Comparison of ENCODE assay signal across 14 mouse cellular contexts in genomic region chr16:90138151-90138550, GRCm38 (mm10). TPM values are rescaled to one million over a fixed set of nuclear protein-coding genes. Genes with fewer than 3 reads are reported as not detected.
DNase-seq lines count a peak whose midpoint lies in the region; ATAC-seq and TF ChIP-seq lines count a peak whose summit lies in the region.
"Had no signal": no experiment of that assay in that cellular context is flagged by ENCODE, and none has a peak within 500 bp of the region (broad histone marks: within the 10 kb centered on the region; RNA-seq: fewer than 3 reads in every experiment).

No protein-coding gene starts in this region.

- intact Hi-C loops in heart, postnatal 10 days (cut with DNase I), result no loop called here

- H3K4me2 ChIP-seq in heart, embryonic 12.5 days, result peak overlapping the region; percentile 20
- H3K4me2 ChIP-seq in midbrain, embryonic 11.5 days, result no peak overlapping the region
- H3K4me2 ChIP-seq in midbrain, postnatal 0 days (ENCODE audit: low read depth, low read length, poor library complexity, severe bottlenecking), result no peak overlapping the region
- H3K4me2 ChIP-seq in forebrain, postnatal 0 days (ENCODE audit: low read depth), result no peak overlapping the region
- H3K4me2 ChIP-seq: limb, embryonic 15.5 days had no signal

- ATAC-seq in heart, embryonic 12.5 days (ENCODE audit: insufficient number of reproducible peaks, low FRiP score), result no peak
- no peak for ATAC-seq in midbrain, embryonic 11.5 days (ENCODE audit: low FRiP score)
- no peak for ATAC-seq in midbrain, postnatal 0 days (ENCODE audit: low FRiP score)
- no peak for ATAC-seq in forebrain, postnatal 0 days
- ATAC-seq: inflammation-experienced regulatory T-cells, adult 6 months had no signal

- H3K4me3 ChIP-seq in heart, embryonic 12.5 days, result no peak overlapping the region
- H3K4me3 ChIP-seq in midbrain, embryonic 11.5 days (ENCODE audit: low read depth, low read length), result no peak overlapping the region
- no peak overlapping the region for H3K4me3 ChIP-seq in midbrain, postnatal 0 days (ENCODE audit: low read depth, low read length)
- peak overlapping the region; percentile 24 for H3K4me3 ChIP-seq in megakaryocyte, embryonic 14.5 days (replicated peaks)
- H3K4me3 ChIP-seq in forebrain, postnatal 0 days (ENCODE audit: low read depth, low read length), result no peak overlapping the region
- H3K4me3 ChIP-seq in cerebellum, adult 2 months (replicated peaks; ENCODE audit: insufficient read depth, low read depth, low read length), result no peak overlapping the region
- H3K4me3 ChIP-seq: heart, adult 2 months; limb, embryonic 15.5 days had no signal

- no peaks in the 10 kb centered on the region; the same call in 1 of the 2 replicates for H3K36me3 ChIP-seq in heart, embryonic 12.5 days
- peaks cover 2% of the 10 kb centered on the region; the same call in 1 of the 2 replicates for H3K36me3 ChIP-seq in midbrain, embryonic 11.5 days (ENCODE audit: control insufficient read depth, insufficient read depth, low read length)
- no peaks in the 10 kb centered on the region for H3K36me3 ChIP-seq in midbrain, postnatal 0 days (ENCODE audit: insufficient read depth, low read length)
- H3K36me3 ChIP-seq in megakaryocyte, embryonic 14.5 days (replicated peaks; ENCODE audit: low read length), result peaks cover 20% of the 10 kb centered on the region
- no peaks in the 10 kb centered on the region for H3K36me3 ChIP-seq in forebrain, postnatal 0 days (ENCODE audit: insufficient read depth)

- no peaks in the 10 kb centered on the region for H3K9me3 ChIP-seq in heart, embryonic 12.5 days (replicated peaks)
- no peaks in the 10 kb centered on the region for H3K9me3 ChIP-seq in midbrain, embryonic 11.5 days (ENCODE audit: control insufficient read depth, low read length)
- no peaks in the 10 kb centered on the region for H3K9me3 ChIP-seq in midbrain, postnatal 0 days (ENCODE audit: low read length)
- H3K9me3 ChIP-seq in megakaryocyte, embryonic 14.5 days, result 0 out of 2 replicates have a peak, but pooled peaks cover 5% of the 10 kb centered on the region
- no peaks in the 10 kb centered on the region for H3K9me3 ChIP-seq in forebrain, postnatal 0 days (ENCODE audit: low read length)
- H3K9me3 ChIP-seq: limb, embryonic 15.5 days had no signal

- peaks cover 29% of the 10 kb centered on the region for H3K4me1 ChIP-seq in heart, embryonic 12.5 days (replicated peaks)
- peaks cover 8% of the 10 kb centered on the region for H3K4me1 ChIP-seq in midbrain, embryonic 11.5 days (ENCODE audit: control insufficient read depth, insufficient read depth, low read length)
- no peaks in the 10 kb centered on the region; the same call in 1 of the 2 replicates for H3K4me1 ChIP-seq in midbrain, postnatal 0 days (ENCODE audit: insufficient read depth, low read length)
- H3K4me1 ChIP-seq in megakaryocyte, embryonic 14.5 days, result peaks cover 43% of the 10 kb centered on the region
- H3K4me1 ChIP-seq in forebrain, postnatal 0 days (ENCODE audit: insufficient read depth), result 0 out of 2 replicates have a peak, but pooled peaks cover 4% of the 10 kb centered on the region
- H3K4me1 ChIP-seq in cerebellum, adult 2 months (ENCODE audit: control insufficient read depth, insufficient read depth, low read length), result no peaks in the 10 kb centered on the region

- H3K27ac ChIP-seq in heart, embryonic 12.5 days (ENCODE audit: poor library complexity, severe bottlenecking), result no peak overlapping the region
- no peak overlapping the region for H3K27ac ChIP-seq in midbrain, embryonic 11.5 days (ENCODE audit: low read depth, low read length)
- H3K27ac ChIP-seq in midbrain, postnatal 0 days (ENCODE audit: low read depth, low read length), result no peak overlapping the region
- H3K27ac ChIP-seq in forebrain, postnatal 0 days (ENCODE audit: low read depth, low read length), result no peak overlapping the region
- H3K27ac ChIP-seq in cerebellum, adult 2 months (ENCODE audit: insufficient read depth, low read length), result no peak overlapping the region
- H3K27ac ChIP-seq: heart, adult 2 months; limb, embryonic 15.5 days had no signal

- H3K27me3 ChIP-seq in heart, embryonic 12.5 days (replicated peaks), result no peaks in the 10 kb centered on the region
- H3K27me3 ChIP-seq in midbrain, embryonic 11.5 days (ENCODE audit: control insufficient read depth, insufficient read depth, low read length), result peaks cover 56% of the 10 kb centered on the region
- no peaks in the 10 kb centered on the region for H3K27me3 ChIP-seq in midbrain, postnatal 0 days (ENCODE audit: insufficient read depth, low read length)
- H3K27me3 ChIP-seq in megakaryocyte, embryonic 14.5 days (replicated peaks), result peaks cover 10% of the 10 kb centered on the region
- H3K27me3 ChIP-seq in forebrain, postnatal 0 days (ENCODE audit: insufficient read depth, low read length), result no peaks in the 10 kb centered on the region
- H3K27me3 ChIP-seq in cerebellum, adult 2 months (ENCODE audit: control insufficient read depth, insufficient read depth, low read length), result no peaks in the 10 kb centered on the region
- H3K27me3 ChIP-seq: limb, embryonic 15.5 days had no signal

- no peak for DNase-seq in heart, postnatal 10 days
- DNase-seq in midbrain, embryonic 11.5 days (ENCODE audit: low spot score, missing footprints), result peak; percentile 73
- DNase-seq in midbrain, postnatal 0 days (ENCODE audit: low spot score), result no peak
- DNase-seq in forebrain, postnatal 0 days, result no peak
- DNase-seq in urinary bladder, postnatal 10 days (ENCODE audit: low spot score), result no peak
- no peak for DNase-seq in cerebellum, adult 2 months
- DNase-seq: cerebellum, adult 11-12 months; heart, adult 2 months; kidney, postnatal 14 days; lung, postnatal 4 days had no signal

- H3K9ac ChIP-seq in heart, embryonic 12.5 days, result no peak overlapping the region; the same call in 1 of the 2 replicates
- no peak overlapping the region for H3K9ac ChIP-seq in midbrain, embryonic 11.5 days (ENCODE audit: low read length)
- H3K9ac ChIP-seq in midbrain, postnatal 0 days (replicated peaks; ENCODE audit: low read length, poor library complexity, severe bottlenecking), result no peak overlapping the region
- no peak overlapping the region for H3K9ac ChIP-seq in forebrain, postnatal 0 days
- H3K9ac ChIP-seq: limb, embryonic 15.5 days had no signal

- TF ChIP-seq POLR2A in cerebellum, adult 2 months (IDR thresholded peaks at IDR 0.05; ENCODE audit: borderline replicate concordance, insufficient read depth, low read length), result no peak

- TF ChIP-seq CTCF in midbrain, postnatal 0 days (IDR thresholded peaks at IDR 0.05), result no peak
- no peak for TF ChIP-seq CTCF in forebrain, postnatal 0 days (IDR thresholded peaks at IDR 0.05; ENCODE audit: low read depth)
- TF ChIP-seq CTCF in cerebellum, adult 2 months (IDR thresholded peaks at IDR 0.05; ENCODE audit: borderline replicate concordance, insufficient read depth, low read depth, low read length), result no peak

- 46% methylated on average over 12 of the region's 12 CpGs for WGBS in heart, embryonic 12.5 days
- 83% methylated on average over 12 of the region's 12 CpGs for WGBS in midbrain, embryonic 11.5 days
- WGBS in midbrain, postnatal 0 days, result 81% methylated on average over 12 of the region's 12 CpGs
- 83% methylated on average over 12 of the region's 12 CpGs for WGBS in forebrain, postnatal 0 days
- WGBS in cerebellum, adult 2 months, result 86% methylated on average over 12 of the region's 12 CpGs

RNA-seq across cellular contexts. Expression of gene Tiam1, which starts 5.4 kb away (rescaled TPM):
- 15.4 and 16.9 TPM in 2 replicates for polyA plus RNA-seq in heart, embryonic 12.5 days (2016; fragmentation: Nextera tagmentation; extraction: Ambion mirVana)
- 10 to 100 TPM; 11.4 to 12.0 TPM for total RNA-seq in heart, postnatal 10 days (2021)
- polyA plus RNA-seq in midbrain, embryonic 11.5 days (2014; fragmentation: Nextera tagmentation; extraction: Ambion mirVana), result 14.2 and 16.9 TPM in 2 replicates
- 26.3 and 26.9 TPM in 2 replicates for total RNA-seq in midbrain, postnatal 0 days (2014; rRNA removed)
- 15.5 and 17.6 TPM in 2 replicates for polyA plus RNA-seq in midbrain, postnatal 0 days (2015; fragmentation: Nextera tagmentation; extraction: Ambion mirVana)
- polyA plus RNA-seq in megakaryocyte, embryonic 14.5 days (2012; ENCODE audit: insufficient read depth, low replicate concordance), result 7.7 and 10.1 TPM in 2 replicates
- 30.5 and 42.4 TPM in 2 replicates for total RNA-seq in forebrain, postnatal 0 days (2014; rRNA removed)
- 9.8 and 20.5 TPM in 2 replicates for polyA plus RNA-seq in forebrain, postnatal 0 days (2015; fragmentation: Nextera tagmentation; extraction: Ambion mirVana)
- polyA plus RNA-seq in cerebellum, adult 2 months (2012; rRNA removed), result 73.6 and 88.5 TPM in 2 replicates
